Mouse (Mus musculus): ENCODE data around the gene Hspb8.

Hspb8 gene

GRCm38 (mm10) chr5:116409689-116410590 is 12.7 kb downstream of the Hspb8 start:
- TF ChIP-seq GATA4 (IDR thresholded peaks at IDR 0.05; ENCODE audit: insufficient replicate concordance, low read length), result no peak

GRCm38 (mm10) chr5:116408965-116409364 is 13.7 kb downstream of the Hspb8 start:
- TF ChIP-seq GATA4 (IDR thresholded peaks at IDR 0.05; ENCODE audit: insufficient replicate concordance, low read length), result no peak

GRCm38 (mm10) chr5:116407936-116408335 is 14.7 kb downstream of the Hspb8 start:
- no peak for TF ChIP-seq GATA4 (IDR thresholded peaks at IDR 0.05; ENCODE audit: insufficient replicate concordance, low read length)

GRCm38 (mm10) chr5:116407321-116407720 is 15.3 kb downstream of the Hspb8 start:
- no peak for TF ChIP-seq GATA4 (IDR thresholded peaks at IDR 0.05; ENCODE audit: insufficient replicate concordance, low read length)

- TF ChIP-seq GATA4 (IDR thresholded peaks at IDR 0.05; ENCODE audit: insufficient replicate concordance, low read length), result no peak
These were observed 16.2 kb downstream of the Hspb8 start for GRCm38 (mm10) chr5:116406507-116406906.

GRCm38 (mm10) chr5:116405934-116406333 is 16.7 kb downstream of the Hspb8 start:
- TF ChIP-seq GATA4 (IDR thresholded peaks at IDR 0.05; ENCODE audit: insufficient replicate concordance, low read length), result no peak

GRCm38 (mm10) chr5:116404063-116404462 is 18.6 kb downstream of the Hspb8 start:
- TF ChIP-seq GATA4 (IDR thresholded peaks at IDR 0.05; ENCODE audit: insufficient replicate concordance, low read length), result no peak

GRCm38 (mm10) chr5:116400801-116401200 is 21.9 kb downstream of the Hspb8 start:
- no peak for TF ChIP-seq GATA4 (IDR thresholded peaks at IDR 0.05; ENCODE audit: insufficient replicate concordance, low read length)

- no peak for TF ChIP-seq GATA4 (IDR thresholded peaks at IDR 0.05; ENCODE audit: insufficient replicate concordance, low read length)
These were observed 22.5 kb downstream of the Hspb8 start for GRCm38 (mm10) chr5:116400042-116400730.

GRCm38 (mm10) chr5:116396104-116396503 is 26.6 kb downstream of the Hspb8 start:
- TF ChIP-seq GATA4 (IDR thresholded peaks at IDR 0.05; ENCODE audit: insufficient replicate concordance, low read length), result no peak

GRCm38 (mm10) chr5:116392603-116393002 is 30.1 kb downstream of the Hspb8 start:
- peak; percentile 43; the same call in 1 of the 2 replicates for TF ChIP-seq GATA4 (IDR thresholded peaks at IDR 0.05; ENCODE audit: insufficient replicate concordance, low read length)

GRCm38 (mm10) chr5:116389856-116390542 is 32.7 kb downstream of the Hspb8 start:
- TF ChIP-seq GATA4 (IDR thresholded peaks at IDR 0.05; ENCODE audit: insufficient replicate concordance, low read length), result no peak

GRCm38 (mm10) chr5:116389321-116389720 is 33.3 kb downstream of the Hspb8 start:
- TF ChIP-seq GATA4 (IDR thresholded peaks at IDR 0.05; ENCODE audit: insufficient replicate concordance, low read length), result no peak

- TF ChIP-seq GATA4 (IDR thresholded peaks at IDR 0.05; ENCODE audit: insufficient replicate concordance, low read length), result no peak
These were observed 35.2 kb downstream of the Hspb8 start for GRCm38 (mm10) chr5:116387302-116387935.

- TF ChIP-seq GATA4 (IDR thresholded peaks at IDR 0.05; ENCODE audit: insufficient replicate concordance, low read length), result no peak
These were observed 36.6 kb downstream of the Hspb8 start for GRCm38 (mm10) chr5:116386020-116386419.
